Mouse (Mus musculus): Measurements from ENCODE around the gene L3mbtl3.

L3mbtl3 gene

GRCm38 (mm10) chr10:26337896-26338503, 37.8 kb downstream of the L3mbtl3 start:
- DNase-seq (ENCODE audit: low spot score) = no peak

GRCm38 (mm10) chr10:26333966-26334365, 41.8 kb downstream of the L3mbtl3 start:
- DNase-seq (ENCODE audit: low spot score) = no peak

DNA sequence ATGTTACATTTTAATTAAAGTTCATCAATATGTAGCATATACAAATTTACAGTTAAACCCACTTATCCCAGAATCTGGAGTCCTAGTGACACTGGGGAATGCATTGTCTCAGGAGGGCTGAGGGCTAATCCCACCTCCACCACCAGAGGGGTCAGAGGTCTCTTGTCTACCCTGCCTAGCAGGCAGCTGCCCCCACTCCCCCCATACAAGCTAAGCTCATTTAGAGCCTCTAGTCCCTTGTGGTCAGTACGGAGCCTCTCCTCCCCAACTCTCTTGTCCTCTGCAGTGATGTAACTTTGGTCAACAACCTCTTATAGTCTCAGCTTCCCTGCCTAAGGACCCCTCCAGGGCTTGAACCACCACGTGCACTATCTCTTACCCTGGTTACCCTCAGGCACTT, 43.0 kb downstream of the L3mbtl3 start:
- no peak for DNase-seq (ENCODE audit: low spot score)

DNA sequence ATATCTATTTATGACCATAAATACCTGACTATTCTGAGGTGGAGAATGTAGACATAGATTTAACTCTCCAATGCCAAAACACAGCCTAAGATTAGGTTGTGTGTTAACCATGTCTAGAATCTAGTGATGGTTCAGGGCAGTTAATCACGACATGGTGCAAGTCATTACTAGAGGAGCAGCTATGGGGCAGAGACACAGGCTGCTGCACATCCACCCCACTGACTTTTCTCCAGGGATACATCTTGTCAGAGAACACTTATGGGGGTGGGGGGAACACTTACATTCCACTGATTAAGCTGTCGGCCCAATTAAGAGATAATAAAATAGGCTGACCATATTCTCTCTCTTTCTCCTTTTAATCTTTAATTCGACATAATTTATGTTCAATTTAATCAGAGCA, 46.9 kb downstream of the L3mbtl3 start:
- DNase-seq (ENCODE audit: low spot score) = no peak

- DNase-seq (ENCODE audit: low spot score) = no peak
Observed at GRCm38 (mm10) chr10:26327691-26328542, 47.9 kb downstream of the L3mbtl3 start.

- no peak for DNase-seq (ENCODE audit: low spot score)
Observed at GRCm38 (mm10) chr10:26327291-26327690, 48.5 kb downstream of the L3mbtl3 start.

GRCm38 (mm10) chr10:26325320-26325719, 50.5 kb downstream of the L3mbtl3 start:
- DNase-seq (ENCODE audit: low spot score) = no peak

- DNase-seq (ENCODE audit: low spot score) = no peak
Observed at GRCm38 (mm10) chr10:26322344-26323051, 53.3 kb downstream of the L3mbtl3 start.

- no peak for DNase-seq (ENCODE audit: low spot score)
Observed at GRCm38 (mm10) chr10:26320679-26321078, 55.1 kb downstream of the L3mbtl3 start.

DNA sequence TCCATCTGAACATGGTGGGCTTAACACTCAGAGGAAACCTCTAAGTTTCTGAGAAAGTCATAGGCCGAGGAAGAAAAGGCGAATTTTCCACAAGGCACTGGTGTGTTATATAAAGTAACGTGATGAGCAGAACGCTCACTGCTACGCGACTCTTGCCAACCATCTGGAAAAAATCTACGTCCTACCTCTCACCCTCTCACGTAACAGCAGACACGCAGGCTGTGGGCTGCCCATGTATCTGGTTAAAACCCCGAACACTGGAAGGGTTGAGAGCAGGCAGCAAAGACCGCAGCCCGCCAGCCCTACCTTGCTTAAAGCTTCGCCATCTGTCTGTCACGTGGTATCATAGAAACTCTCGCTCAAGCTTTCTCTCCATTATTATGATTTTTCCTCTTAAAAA, 61.4 kb downstream of the L3mbtl3 start:
- DNase-seq (ENCODE audit: low spot score) = no peak

DNA sequence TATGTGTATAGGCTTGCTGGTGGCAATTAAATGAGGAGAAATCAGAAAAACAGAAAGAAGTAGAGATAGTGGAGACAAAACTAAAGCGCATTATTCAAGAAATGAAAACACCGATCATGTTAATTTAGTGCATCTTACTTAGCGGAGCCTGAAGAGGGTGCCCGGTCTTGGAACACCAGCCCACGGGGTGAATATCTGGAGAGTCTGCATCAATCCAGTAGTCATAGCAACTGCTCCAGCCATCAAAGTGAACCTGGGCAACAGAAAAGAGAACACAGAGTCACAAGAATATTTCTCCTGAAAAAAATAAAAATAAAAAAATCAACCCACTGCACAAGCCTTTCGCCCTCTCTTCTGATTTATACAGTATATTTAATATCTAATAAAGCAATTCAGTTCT, 72.3 kb downstream of the L3mbtl3 start:
- no peak for DNase-seq (ENCODE audit: low spot score)

- no peak for DNase-seq (ENCODE audit: low spot score)
Observed at GRCm38 (mm10) chr10:26302336-26302735, 73.4 kb downstream of the L3mbtl3 start.

- DNase-seq (ENCODE audit: low spot score) = peak; percentile 70
Observed at GRCm38 (mm10) chr10:26297626-26298025, 78.1 kb downstream of the L3mbtl3 start.

DNA sequence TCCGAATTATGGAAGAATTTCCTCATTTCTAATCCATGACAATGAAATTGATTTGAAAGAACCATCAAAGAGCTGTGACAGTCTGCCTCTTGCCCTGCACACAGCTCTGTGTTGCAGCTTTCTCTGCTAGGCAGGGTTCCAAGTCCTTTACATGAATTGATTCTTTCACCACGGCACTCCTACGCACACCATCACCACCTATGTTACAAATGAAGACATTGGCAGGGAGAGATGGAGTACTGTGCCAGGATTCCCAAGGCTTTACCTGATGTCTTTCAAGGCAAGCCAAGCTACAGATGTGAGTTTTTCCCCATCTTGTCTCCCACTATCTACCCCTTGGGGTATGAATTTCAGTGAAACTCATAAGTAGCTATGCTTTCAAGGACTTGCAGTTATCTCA, 78.6 kb downstream of the L3mbtl3 start:
- DNase-seq (ENCODE audit: low spot score) = no peak

DNA sequence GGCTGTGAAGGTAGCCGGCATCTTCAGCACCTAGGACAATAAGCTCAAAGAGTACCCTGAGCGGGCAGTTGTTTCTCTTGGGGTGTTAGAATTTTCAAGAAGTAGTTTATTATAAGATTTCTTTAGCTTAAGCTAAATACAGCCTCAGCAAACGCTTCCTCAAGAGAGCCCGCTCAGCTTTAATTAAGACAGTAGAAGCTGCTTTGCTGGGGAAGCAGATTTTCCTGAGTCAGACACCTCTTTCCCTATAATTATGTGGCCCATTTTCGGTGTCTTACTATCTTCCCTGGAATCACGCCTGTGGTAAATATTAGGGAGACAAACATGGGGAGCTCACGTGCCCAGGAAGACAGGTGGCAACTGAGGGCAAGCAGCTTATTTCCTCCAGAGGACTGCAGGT, 88.6 kb downstream of the L3mbtl3 start:
- DNase-seq (ENCODE audit: low spot score) = no peak

- DNase-seq (ENCODE audit: low spot score) = no peak
Observed at GRCm38 (mm10) chr10:26280009-26280408, 95.8 kb downstream of the L3mbtl3 start.

GRCm38 (mm10) chr10:26275414-26275813, 100.4 kb downstream of the L3mbtl3 start:
- DNase-seq (ENCODE audit: low spot score) = no peak

- DNase-seq (ENCODE audit: low spot score) = no peak
Observed at GRCm38 (mm10) chr10:26263744-26264459, 111.9 kb downstream of the L3mbtl3 start.

GRCm38 (mm10) chr10:26259908-26260307, 115.9 kb downstream of the L3mbtl3 start:
- no peak for DNase-seq (ENCODE audit: low spot score)

DNA sequence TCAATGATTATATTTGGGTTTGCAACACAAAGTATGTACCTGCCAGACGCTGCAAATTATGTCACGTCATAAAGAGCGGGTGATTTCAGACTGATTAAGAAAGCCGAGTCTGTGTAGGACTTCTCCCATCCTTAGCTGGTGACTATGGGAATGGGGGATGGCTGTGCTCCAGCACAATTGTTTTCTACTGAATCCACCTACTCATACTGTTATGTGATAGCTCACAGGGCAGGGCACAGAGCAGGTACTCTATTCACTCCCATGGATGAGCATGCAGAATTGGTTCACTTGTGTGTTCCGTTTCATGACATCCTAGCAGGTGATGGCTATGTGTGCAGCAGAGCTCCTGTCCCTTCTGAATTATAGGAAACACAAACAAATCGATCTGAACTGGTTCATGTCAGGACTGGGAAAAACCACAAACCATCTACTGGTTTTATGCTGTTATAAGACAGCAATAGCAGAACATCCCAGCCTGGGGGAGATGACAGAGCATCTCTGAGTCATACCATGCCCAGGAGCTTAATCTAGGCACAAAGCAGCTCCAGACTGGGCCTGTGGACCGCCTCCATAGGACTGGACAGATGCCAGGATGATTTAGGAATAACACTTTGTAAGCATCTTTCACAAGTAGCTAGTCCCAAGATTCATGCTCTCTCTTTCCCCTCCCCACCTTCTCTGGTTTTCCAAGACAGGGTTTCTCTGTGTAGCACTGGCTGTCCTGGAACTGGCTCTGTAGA, 126.2 kb downstream of the L3mbtl3 start:
- no peak for DNase-seq (ENCODE audit: low spot score)

GRCm38 (mm10) chr10:26244466-26244865, 131.3 kb downstream of the L3mbtl3 start:
- no peak for DNase-seq (ENCODE audit: low spot score)

GRCm38 (mm10) chr10:26243203-26243602, 132.6 kb downstream of the L3mbtl3 start:
- no peak for DNase-seq (ENCODE audit: low spot score)

Data from testis, postnatal 10 days (tissue).